Mouse (Mus musculus): ENCODE data around the gene Sox5.

The Sox5 gene

GRCm38 (mm10) chr6:144051316-144051715 is 730.5 kb downstream of the Sox5 start:
- no peak for DNase-seq (ENCODE audit: low read depth, low spot score)

DNA sequence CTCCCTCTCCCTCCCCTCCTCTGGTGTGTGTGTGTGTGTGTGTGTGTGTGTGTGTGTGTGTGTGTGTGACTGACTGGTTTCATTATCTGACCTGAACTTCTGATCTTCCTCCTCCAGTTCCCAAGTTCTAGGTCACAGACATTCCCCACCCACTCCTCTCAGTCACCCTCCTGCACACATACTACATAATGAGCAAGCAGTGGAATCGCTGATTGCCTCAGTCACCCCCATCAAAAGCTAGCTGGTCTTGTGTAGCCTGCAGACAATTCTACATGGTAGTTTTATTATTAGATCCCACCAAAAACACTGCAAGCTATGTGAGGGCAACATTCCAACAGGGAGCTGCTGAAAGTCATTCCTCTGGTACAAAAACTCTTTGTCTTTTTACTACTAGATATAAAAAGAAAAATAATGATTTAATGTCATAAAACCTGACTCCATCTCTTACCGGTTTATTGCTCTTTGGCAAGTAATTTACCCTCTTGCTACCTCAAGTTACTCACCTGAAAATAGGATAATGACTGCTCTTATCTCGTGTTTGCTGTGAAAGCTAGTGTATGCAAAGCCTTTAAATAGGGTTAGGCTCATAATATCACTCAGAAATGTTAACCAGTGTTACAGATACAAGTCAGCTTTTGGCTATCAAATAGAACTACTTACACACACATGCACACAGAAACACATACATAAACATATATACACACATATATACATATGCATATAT is 733.4 kb downstream of the Sox5 start:
- no peak for DNase-seq (ENCODE audit: low read depth, low spot score)

- no peak for DNase-seq (ENCODE audit: low read depth, low spot score)
Observed at GRCm38 (mm10) chr6:144045503-144045902, 736.3 kb downstream of the Sox5 start.

DNA sequence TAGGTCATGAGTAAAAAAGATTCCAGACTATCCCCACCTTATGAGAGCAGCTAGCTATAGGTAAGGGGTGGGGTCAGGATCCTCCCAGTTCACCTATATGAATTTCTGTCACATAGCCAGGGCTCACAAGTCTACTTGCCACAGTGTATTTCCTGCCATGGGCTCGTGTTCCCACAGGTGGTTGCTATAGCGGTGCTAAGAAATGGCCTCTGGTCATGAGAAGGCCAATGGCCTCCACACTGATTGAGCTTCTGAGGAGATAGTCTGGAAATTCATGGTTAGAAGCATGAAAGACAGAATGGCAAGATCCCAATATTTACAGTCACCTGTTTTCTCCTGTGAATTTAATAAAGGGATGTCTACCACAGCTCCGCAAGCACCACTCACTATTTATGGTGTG is 737.4 kb downstream of the Sox5 start:
- no peak for DNase-seq (ENCODE audit: low read depth, low spot score)

- no peak for DNase-seq (ENCODE audit: low read depth, low spot score)
Observed at GRCm38 (mm10) chr6:144042936-144043335, 738.8 kb downstream of the Sox5 start.

GRCm38 (mm10) chr6:144041941-144042340 is 739.8 kb downstream of the Sox5 start:
- DNase-seq (ENCODE audit: low read depth, low spot score) = no peak

DNA sequence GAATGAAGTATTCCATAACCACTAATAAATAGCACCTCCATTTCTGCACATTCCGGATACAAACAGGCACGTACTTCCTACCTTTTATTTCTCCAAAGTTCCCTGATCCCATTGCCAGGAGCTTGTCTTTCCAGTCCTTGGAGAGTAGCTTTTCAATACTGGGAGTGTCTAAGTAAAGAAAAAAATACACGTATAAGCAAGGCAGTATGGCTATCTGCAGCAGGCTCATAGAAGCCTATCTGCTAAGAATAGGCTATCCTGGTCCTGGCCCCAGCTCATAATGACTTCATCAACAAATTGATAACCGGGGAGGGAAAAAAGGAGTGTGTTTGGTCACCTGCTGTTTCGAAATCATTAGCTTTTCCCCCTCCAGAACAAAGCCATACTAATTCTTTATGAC is 740.6 kb downstream of the Sox5 start:
- DNase-seq (ENCODE audit: low read depth, low spot score) = no peak

DNA sequence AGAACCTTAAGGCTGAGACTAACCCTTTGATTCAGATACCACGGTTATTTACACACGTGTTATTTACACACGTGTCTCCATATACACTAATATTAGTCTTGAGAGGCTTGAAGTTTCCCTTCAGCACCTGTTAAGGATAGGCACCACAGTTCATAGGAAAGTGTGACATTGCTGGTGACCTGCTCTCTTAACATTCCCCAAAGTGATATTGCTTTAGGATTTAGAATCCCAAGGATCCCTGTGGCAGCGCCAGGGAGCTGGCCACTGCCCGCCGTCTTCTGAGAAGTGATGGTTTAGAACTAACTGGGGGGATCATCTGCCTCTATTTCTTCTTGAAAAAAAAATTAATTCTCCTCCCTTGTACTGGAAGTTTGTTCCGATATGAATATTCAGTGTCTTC is 741.4 kb downstream of the Sox5 start:
- DNase-seq (ENCODE audit: low read depth, low spot score) = no peak

DNA sequence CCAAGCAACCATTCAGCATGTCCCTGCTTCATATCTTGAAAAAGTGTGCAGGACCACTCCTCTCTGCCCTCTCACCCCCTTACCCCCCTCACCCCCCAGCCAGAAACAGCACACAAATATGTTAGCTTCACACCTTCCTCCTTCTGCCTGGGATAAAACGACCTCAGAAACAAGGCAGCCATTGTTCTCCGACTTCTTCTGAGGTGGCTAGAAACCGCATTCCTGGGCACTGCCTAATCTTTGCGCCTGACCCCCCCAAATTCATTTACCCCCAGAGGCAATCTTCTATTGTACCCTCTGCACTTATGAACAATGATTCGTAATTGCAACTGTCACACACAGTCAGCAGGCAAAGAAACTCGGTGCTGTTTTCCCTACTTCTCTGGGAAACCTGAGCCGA is 742.6 kb downstream of the Sox5 start:
- DNase-seq (ENCODE audit: low read depth, low spot score) = no peak

DNA sequence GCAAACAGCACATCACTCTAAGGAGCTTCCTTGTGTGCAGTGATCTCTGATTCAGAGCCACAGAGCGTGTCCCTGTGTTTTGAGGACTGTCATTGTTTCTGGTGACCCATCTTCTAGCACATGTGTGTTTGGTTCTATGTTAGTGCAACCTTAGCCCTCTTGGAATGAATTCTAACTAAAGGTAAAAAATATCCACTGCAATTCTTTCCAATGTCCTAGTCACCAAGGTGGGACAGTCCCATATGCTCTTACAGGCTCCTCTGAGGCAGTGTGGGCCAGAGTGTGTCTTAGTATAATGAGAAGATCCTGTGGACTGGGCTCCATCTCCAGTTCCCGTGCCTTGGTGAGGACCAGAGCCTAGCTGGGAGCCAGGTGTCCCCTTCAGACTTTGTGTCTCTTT is 748.6 kb downstream of the Sox5 start:
- no peak for DNase-seq (ENCODE audit: low read depth, low spot score)

DNA sequence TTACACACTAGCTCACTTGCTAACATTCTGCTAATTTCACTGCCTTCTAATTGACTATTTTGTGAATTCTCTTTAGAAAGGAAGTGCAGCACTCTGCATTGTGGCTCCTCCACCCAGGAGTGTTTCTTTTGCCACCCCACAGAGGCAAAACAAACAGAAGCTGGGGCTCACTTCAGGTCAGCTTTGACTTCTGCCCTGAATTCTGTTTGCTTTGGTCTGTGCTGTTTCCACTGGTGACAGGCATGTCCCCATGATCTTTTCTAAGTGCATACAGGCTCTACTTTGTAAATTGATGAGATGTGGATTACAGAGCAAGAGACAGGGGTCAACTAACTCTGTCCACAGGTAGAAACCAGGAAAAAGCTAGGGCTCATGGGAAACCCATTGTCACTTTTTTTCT is 764.8 kb downstream of the Sox5 start:
- no peak for DNase-seq (ENCODE audit: low read depth, low spot score)

DNA sequence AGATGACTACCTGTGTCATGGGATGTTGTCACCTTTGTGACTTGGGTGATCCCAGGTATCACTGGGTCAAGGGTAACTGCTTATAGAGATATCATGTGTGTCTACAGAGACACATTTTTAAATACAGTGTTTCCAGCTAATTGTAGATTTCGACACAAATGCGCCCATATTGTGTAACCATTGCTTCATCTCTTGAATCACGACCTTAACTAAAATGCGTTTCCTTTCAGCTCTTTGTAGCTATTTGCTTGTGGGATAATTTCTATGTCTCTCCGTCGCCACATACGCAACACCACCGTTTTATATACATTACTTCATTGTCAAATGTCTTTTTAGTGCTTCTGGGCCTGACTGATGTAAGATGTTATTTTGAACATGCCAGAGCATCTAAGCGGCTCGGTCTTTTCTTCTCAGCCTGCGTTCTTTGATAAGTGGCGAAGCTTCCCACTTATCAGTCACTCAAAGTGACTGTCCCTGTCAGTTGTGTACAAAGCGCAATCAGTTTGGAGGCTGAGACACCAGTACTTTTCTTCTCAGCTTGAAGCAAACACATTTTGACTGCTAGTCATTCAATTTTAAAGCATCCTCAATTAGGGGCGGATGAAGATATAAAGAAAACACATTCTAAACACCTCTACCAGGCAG is 769.8 kb downstream of the Sox5 start:
- no peak for DNase-seq (ENCODE audit: low read depth, low spot score)

DNA sequence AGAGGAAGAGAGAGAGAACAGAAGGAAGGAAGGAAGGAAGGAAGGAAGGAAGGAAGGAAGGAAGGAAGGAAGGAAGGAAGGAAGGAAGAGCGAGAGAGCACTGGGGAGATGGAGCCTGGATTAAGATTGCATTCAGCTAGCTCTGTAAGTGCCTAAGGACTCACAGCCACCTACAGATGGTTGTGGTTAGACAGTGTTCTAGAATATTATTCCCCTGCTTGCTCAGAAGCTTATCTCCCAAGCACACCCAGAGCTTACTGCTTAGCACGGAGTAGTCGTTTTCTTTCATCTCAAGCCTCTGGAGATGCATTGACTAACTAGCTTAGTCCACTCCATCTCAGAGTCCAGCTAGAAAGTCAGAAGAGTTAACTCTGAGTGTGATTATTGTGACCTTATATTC is 770.8 kb downstream of the Sox5 start:
- no peak for DNase-seq (ENCODE audit: low read depth, low spot score)

DNA sequence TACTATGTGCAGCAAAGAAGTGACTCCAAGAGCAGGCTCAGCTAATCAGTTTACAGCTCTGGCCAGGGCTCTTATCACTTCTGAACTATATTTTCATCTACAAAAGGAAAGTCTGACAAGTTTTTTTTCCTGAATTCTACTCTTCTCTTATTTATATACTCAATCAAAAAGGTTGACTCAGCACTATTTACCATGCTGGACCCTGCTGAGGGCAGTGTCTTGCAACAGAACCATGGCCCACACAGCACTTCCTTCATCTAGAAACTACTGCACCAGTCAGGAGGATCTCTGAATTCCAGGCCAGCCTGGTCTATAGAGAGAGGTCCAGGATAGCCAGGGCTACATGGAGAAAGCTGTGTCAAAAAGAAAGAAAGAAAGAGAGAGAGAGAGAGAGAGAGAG is 771.5 kb downstream of the Sox5 start:
- no peak for DNase-seq (ENCODE audit: low read depth, low spot score)

DNA sequence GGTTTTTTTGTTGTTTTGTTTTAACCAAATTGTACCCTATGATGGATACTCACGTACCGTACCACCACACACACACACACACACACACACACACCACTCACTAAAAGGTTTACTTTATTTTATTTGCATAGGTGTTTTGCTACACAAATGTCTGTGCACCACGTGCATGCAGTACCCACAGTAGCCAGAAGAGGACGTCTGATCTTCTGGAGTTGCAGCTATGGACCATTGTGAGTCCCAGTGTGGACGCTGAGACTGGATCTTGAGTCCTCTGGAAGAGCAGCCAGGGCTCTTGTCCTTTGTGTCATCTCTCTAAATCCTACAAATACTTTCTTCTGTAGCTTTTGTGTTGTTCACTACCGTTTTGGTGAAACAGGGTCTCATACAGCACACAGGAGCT is 776.6 kb downstream of the Sox5 start:
- no peak for DNase-seq (ENCODE audit: low read depth, low spot score)

- DNase-seq (ENCODE audit: low read depth, low spot score) = no peak
Observed at GRCm38 (mm10) chr6:143998201-143998600, 783.6 kb downstream of the Sox5 start.

- no peak for DNase-seq (ENCODE audit: low read depth, low spot score)
Observed at GRCm38 (mm10) chr6:143997616-143998015, 784.2 kb downstream of the Sox5 start.

DNA sequence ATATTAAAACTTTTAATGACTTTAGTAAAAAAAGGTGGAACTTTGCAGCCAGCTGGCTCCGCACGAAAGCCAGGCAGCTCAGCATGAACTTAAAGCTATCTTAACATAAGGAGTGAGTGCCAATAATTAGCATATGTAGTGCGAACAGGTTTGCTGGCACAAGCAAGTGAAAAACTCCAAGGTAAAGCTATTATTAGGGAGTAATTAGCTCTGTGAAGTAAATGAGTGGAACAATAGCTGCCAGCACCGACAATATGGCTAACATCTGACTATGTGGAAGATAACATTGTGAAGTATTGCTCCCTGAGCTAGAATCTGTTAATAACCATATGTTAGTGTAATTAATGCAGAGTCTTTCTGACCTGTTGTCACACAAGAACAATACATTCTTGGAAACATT is 786.7 kb downstream of the Sox5 start:
- no peak for DNase-seq (ENCODE audit: low read depth, low spot score)

GRCm38 (mm10) chr6:143987548-143987947 is 794.2 kb downstream of the Sox5 start:
- no peak for DNase-seq (ENCODE audit: low read depth, low spot score)

DNA sequence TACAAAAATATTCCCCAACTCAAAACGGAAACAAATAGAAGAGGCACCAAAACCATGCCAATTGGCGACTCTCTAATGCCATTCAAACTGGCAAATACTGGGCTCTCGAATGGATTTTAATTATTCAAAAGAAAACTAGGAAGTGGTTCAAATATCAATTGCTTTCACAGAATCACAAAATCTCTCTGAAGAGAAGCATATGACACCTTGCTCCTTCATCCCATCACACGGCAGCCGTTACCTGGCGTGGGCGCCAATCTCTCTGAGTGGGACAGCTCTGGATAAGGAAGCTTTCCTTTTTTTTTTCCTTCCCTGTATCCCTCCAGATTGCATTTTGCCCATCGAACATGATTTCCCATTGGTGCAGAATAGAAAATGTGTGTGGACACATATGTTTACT is 801.6 kb downstream of the Sox5 start:
- DNase-seq (ENCODE audit: low read depth, low spot score) = no peak

DNA sequence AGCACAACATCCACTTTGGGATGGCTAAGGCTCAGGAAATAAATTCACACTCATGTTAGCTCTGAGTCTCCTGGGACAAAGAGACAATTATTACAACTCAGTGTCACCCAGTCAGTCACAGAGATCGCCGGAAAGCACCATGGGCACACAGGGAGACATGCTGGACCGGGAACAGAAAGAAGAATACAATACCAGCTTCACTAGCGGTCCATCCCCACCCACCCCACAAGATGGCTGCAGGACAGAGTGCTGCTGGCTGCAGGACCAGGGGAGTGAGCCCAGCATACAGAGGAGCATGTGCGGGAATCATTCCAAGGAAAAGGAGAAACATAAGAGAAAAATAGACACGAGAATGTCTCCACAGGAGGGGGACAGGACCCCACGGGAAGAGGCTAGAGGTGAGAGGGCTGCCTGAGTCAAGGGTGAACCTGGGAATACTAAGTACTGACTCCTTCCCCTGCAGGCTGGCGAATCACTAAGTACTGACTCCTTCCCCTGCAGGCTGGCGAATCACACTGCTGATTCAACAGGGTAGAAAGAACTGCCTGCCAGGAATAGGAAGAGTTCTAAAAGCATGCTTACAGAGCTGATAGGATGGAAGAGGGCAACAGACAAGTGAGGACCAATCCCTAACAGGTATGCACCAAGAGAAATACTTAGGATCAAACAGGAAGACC is 813.9 kb downstream of the Sox5 start:
- no peak for DNase-seq (ENCODE audit: low read depth, low spot score)

DNA sequence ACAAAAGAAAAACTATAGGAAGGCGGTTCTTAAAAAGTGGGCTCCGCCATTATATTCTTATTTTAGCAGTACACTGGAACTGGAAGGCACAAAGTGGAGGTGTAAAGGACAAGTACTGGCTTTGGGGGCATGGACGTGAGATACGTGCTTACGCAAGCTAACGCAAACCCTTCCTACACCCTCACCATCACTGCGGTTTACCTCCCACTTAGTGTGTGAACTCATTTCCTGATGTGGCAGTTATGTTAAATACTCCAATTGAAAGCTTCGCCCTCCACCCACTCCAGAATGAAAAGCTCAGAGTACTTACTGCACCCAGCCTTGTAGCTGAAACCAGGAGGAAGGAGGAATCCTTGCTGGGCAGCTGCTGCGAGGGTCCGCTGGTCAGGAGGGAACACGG is 821.3 kb downstream of the Sox5 start:
- DNase-seq (ENCODE audit: low read depth, low spot score) = no peak

GRCm38 (mm10) chr6:143960081-143960480 is 821.7 kb downstream of the Sox5 start:
- DNase-seq (ENCODE audit: low read depth, low spot score) = no peak
